Mouse (Mus musculus) liver, postnatal 0 days (tissue): ENCODE measurements around the gene Utp20.

ENCODE experiments used
- CTCF ChIP-seq: sonication (generic); IDR thresholded peaks from 2 replicates; pipeline ENCODE4 v1.5.1; 2016; ENCODE audit warnings: antibody characterized with exemption, low read depth
- EP300 ChIP-seq: IDR thresholded peaks from 2 replicates; pipeline ENCODE4 v1.6.1; 2016; ENCODE audit warnings: antibody characterized with exemption, low read depth, mild to moderate bottlenecking

DNA sequence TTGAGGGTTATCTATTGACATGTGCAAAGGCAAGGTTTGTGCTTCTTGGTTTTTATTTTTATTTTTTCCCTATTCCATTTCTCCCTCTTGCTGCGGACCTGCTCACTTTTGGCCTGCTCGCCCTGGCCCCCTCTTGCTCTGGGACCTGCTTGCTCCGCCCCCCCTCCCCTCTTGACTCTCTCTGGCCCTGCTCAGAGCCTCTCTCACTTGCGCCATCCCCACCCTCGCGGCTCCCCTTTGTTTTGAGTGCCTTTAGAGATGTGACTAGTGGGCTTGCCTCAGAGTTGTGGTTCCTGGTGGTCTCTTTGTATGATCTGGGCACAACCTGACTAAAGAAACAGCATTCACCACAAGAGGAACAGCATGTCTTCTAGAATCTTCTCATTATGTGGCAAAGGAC lies 125.7 kb downstream of the Utp20 start:
- TF ChIP-seq CTCF (no peak), EP300 (no peak)
